Mouse (Mus musculus) liver, embryonic 14.5 days (tissue): ENCODE data around the gene Smpdl3b.

ENCODE experiments used
- CTCF ChIP-seq: IDR thresholded peaks from 2 replicates; pipeline ENCODE4 v1.5.1; 2016; ENCODE audit warnings: antibody characterized with exemption, low read depth, control low read depth
- EP300 ChIP-seq: IDR thresholded peaks from 2 replicates; pipeline ENCODE4 v1.6.1; 2016; ENCODE audit warnings: antibody characterized with exemption, low read depth

DNA sequence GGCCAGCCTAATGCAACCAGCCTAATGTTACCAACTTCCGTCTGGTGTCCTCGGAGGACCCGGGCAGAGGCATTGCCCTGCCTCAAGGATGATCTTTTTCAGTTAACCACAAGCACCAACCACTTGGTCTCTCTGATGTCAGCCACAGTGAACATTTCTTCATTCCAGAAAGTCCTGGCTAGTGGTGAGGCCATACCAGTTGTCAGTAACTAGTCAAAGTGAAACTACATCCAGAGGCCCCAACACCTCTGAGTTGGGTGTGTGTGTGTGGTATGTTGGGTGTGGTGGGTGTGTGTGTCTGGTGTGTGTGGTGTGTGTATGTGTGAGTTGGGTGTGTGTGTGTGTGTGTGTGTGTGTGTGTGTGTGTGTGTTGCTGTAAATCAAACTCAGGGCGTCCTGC lies 8.3 kb downstream of the Smpdl3b start:
- TF ChIP-seq CTCF: no peak
- TF ChIP-seq EP300: no peak
